7 mouse cellular contexts compared by ENCODE assay signal in the genomic region with DNA sequence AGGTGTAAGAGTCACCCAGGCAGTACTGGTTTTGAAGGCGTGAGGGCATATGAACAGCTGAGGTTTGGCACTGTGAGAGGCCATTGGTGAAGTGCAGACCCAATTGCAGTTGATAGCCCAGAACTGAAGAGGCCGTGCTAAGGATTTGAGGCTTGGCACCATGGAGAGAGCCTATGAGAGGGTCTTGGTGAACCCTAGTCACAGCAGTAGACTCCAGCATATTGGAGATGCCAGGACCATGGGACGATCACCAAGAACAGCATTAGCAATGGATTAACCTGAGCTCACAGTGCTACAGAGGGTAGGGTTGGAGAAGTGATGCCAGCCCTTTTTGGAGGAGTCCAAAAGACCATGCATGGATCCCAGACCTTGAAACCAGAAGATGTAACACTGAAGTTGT. TPM values are rescaled to one million over a fixed set of nuclear protein-coding genes. Genes with fewer than 3 reads are reported as not detected.
"Had no signal": no experiment of that assay in that cellular context is flagged by ENCODE, and none has a peak within 500 bp of the region (broad histone marks: within the 10 kb centered on the region; RNA-seq: fewer than 3 reads in every experiment).

No protein-coding gene starts in this region.

RNA-seq across cellular contexts. Expression of a gene that starts 7.5 kb away (rescaled TPM):
- total RNA-seq: layer of hippocampus, adult 2 months; layer of hippocampus, postnatal 10 days; layer of hippocampus, postnatal 14 days; layer of hippocampus, postnatal 25 days; layer of hippocampus, postnatal 36 days had no signal

RNA-seq across cellular contexts. Expression of a gene that starts 37.7 kb away (rescaled TPM):
- total RNA-seq: hindbrain, postnatal 0 days; layer of hippocampus, postnatal 14 days had no signal
- polyA plus RNA-seq: hindbrain, embryonic 14.5 days had no signal
